In genomic region chr8:71952489-71952888, GRCm38 (mm10) we compare ENCODE assay signal across 1 mouse cellular context.
TF ChIP-seq lines count a peak whose summit lies in the region.

No protein-coding gene starts in this region.

TF ChIP-seq in CH12.LX, 34 proteins besides CTCF, POLR2A, EP300 and RAD21:
- TF ChIP-seq TCF12 (IDR thresholded peaks at IDR 0.05; ENCODE audit: low read depth, low read length): no peak
- TF ChIP-seq ZNF384 (IDR thresholded peaks at IDR 0.05; ENCODE audit: low read depth, low read length): peak; percentile 21; the same call in 1 of the 2 replicates
